Mouse (Mus musculus): ENCODE measurements at regions not wholly inside any gene's neighbourhood (a gene's known extent, or its start where the extent isn't known, plus 50 kb on each side); places are given as distances from the start of the nearest gene placed in this dataset.

- DNase-seq (ENCODE audit: extremely low spot score in 1 of 2, low spot score in 1 of 2) = no peak
Measured at GRCm38 (mm10) chr7:115067641-115068040, 324.1 kb downstream of the Insc start.

- no peak for DNase-seq (ENCODE audit: extremely low spot score in 1 of 2, low spot score in 1 of 2)
Measured at GRCm38 (mm10) chr7:115073406-115073805, 329.9 kb downstream of the Insc start.

DNA sequence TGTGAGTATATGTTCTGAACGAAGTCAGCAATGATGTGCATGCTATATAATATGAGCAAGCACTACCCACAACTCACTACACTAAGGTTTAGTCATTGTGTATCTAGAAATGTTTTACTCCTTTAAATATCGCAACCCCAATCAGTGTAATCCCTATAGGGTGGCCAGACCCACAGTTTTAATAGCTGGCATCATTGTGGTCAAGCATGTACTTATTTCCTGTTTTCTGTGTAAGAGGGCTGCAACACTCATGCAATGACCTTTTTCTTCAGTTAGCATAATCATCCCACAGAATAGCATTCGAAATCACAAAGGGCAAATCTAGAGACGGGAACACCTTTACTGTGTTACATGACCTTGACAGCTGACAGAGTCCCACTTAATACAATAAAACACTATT, 333.3 kb downstream of the Insc start:
- DNase-seq (ENCODE audit: extremely low spot score in 1 of 2, low spot score in 1 of 2) = no peak

GRCm38 (mm10) chr7:115084711-115085380, 341.4 kb downstream of the Insc start:
- no peak for DNase-seq (ENCODE audit: extremely low spot score in 1 of 2, low spot score in 1 of 2)

GRCm38 (mm10) chr7:115086542-115087448, 343.3 kb downstream of the Insc start:
- DNase-seq (ENCODE audit: extremely low spot score in 1 of 2, low spot score in 1 of 2) = no peak

DNA sequence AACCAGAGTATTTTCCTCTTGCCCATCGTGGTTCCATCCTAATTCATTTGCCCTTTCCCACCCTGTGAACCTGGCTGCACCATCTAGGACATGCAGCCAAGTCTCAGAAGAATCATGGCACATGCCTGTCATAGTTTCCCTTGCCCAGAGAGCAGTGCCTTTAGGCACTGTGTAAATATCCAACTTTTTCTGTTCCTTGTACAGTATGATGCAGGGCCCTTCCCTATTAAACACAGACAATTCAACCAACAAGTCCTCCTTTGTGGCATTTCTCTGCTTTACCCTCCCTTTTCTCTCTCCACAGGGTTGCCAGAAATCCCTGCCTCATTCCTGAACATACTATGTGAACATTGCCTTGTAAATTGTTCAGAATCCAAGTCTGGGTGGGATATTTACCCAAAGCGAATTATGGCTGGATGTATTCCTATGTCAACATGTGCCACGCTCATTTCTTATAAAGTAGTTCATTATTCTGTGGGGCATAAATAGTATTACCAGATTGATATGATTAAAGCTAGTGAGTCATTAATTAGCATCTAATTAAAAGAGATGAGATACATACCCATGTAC, 349.1 kb downstream of the Insc start:
- DNase-seq (ENCODE audit: extremely low spot score in 1 of 2, low spot score in 1 of 2) = no peak

DNA sequence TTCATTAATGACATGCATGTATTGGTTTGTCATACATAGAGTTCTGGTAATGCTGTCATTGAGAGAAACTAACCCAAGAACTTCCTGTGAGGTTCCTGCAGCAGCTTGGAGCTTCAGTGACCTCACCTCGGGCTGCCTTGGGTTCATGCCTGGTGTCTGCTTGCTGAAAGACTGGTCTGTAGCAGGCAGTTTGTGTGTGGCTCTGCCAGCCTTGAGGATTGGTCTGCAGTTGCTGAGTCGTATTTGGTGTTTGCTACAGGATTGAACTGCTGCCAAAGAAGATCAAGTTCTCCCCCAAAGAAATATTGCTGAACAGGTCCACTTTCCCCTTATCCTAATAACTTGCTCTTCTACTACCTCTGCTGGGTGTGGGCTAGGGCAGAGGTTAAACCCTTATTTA, 362.5 kb downstream of the Insc start:
- DNase-seq (ENCODE audit: extremely low spot score in 1 of 2, low spot score in 1 of 2) = no peak

DNA sequence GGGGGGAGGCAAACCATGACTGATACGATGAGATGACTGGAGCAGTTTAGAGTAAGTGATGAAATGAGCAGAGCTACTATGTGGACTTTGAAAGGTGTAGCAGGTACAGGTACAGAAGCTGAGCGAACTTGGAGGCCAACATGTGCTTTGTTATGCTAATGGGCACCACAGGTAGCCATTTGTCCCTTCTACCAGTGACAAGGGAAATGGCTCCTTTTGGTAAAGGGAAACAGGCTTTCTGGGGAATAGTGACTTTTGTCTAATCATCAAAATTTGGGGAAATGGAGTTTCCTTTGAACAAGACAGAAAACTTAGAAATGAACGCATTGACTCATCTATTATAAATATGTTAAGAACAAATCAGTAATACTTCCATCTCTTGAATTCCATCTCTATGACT, 368.8 kb downstream of the Insc start:
- no peak for DNase-seq (ENCODE audit: extremely low spot score in 1 of 2, low spot score in 1 of 2)

DNA sequence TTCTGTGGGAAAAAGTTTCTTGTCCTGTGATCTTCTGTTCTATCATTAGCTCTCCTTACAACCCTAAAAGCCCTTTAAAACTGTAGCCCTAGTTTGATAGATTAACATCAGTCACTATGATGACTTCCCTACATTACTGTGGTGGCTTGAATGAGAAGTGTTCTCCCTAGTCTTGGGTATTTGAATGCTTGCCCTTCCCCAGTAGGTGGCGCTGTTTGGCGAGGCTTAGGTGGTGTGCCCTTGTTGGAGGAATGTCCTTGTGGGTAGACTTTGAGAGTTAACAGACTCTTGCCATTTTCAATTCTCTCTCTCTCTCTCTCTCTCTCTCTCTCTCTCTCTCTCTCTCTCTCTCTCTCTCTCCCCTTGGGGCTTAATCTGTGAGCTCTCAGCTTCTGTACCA, 379.8 kb downstream of the Insc start:
- no peak for DNase-seq (ENCODE audit: extremely low spot score in 1 of 2, low spot score in 1 of 2)

DNA sequence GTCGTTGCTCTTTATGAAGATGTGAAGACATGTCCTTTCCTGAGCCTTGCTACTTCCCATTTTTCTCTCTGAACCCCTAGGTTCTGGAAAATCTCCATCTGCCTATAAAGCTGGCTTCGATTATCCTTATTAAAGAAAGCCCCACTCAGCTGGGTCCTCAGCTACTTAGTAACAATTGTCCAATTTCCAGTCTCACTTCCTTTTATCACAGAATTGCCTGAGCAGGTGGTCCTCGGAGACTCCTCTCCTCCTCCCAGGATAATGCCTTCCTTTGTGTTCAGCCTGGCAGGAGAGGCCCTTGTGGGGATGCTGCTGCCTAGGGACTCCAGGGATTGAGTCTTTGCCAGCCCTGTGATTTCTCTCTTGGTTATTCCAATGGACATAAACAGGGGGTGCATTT, 385.5 kb downstream of the Insc start:
- DNase-seq (ENCODE audit: extremely low spot score in 1 of 2, low spot score in 1 of 2) = no peak

DNA sequence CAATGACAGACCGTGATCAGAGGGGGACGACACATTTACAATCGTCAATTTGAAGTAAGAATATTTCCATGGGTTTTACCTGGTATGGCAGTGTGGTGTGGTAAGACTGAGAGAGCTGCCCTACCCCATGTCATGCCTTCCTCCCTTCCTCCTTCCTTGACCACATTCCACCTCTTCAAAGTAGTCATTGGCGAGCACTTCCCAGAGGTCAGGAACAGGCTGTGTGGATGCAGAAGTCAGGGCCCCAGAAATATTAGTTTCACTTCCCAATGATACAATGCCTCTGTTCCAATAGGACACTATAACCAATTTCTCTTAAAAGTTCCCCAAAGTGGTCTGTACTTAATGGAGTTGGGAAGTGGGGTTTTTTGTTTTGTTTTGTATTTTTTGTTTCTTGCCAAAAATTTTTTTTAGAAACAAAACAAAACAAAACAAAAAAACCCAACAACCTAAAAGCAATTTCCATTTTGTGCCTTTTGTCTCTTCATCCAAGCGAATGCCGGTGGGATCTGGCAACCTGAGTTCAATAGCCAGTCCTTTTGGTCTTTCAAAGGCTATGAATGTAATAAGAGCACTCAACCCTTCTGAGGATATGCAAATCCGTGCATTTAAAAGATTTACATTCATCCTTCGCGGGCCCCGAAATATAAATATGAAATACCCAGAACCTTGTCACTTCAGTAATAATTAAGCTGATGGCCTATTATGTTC, 387.9 kb downstream of the Insc start:
- no peak for DNase-seq (ENCODE audit: extremely low spot score in 1 of 2, low spot score in 1 of 2)

DNA sequence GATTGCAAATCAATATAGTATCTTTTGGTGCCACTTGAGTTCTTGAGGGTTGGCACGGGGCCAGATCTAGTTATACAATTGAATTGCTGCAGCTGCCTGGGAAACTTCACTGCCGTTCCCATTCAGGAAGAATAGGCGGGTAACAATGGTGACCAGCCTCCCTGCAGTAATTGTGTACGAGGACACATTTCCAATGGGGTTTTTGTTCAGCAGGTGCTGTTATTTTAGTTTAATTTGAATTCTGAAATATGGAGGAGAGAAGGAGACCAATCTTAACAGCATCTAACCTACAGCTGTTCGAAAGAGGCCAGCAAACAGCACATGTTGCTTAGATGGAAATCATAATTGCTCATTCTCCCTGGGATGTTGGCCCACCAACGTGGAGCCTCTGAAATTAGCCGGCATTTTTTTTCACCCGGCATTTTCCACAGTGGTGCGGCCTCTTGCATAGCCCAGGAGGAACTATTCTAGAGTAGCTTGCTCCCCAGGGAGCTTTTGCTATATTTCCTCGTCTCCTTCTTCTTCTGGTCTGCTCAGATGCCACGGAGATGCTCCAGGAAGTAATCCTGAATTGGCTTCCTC, 388.6 kb downstream of the Insc start:
- DNase-seq (ENCODE audit: extremely low spot score in 1 of 2, low spot score in 1 of 2) = peak in 1 of 2 experiments; percentile 8

DNA sequence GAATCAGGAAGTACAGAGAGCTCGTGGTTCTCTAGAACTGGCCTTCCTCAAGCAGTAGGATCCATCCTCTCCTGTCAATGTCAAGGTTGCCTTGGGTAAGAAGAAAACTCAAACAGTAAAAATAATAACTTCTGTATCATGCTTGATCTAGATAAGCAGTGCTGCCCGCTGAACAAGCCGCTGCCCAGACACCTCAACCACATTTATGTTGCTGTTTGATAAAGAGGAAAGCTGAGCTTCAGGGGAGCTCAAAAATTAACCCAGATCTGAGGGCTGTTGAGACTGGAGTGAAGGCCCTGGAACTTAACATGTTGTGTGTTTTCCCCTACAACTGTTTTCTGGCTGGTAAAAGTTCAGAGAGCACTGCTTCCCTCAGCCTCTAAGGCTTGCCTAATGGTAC, 389.1 kb downstream of the Insc start:
- DNase-seq (ENCODE audit: extremely low spot score in 1 of 2, low spot score in 1 of 2) = no peak

- no peak for DNase-seq (ENCODE audit: extremely low spot score in 1 of 2, low spot score in 1 of 2)
Measured at GRCm38 (mm10) chr7:115134926-115135575, 391.6 kb downstream of the Insc start.

- no peak for DNase-seq (ENCODE audit: extremely low spot score in 1 of 2, low spot score in 1 of 2)
Measured at GRCm38 (mm10) chr7:115140286-115140685, 396.8 kb downstream of the Insc start.

GRCm38 (mm10) chr7:115142163-115142562, 398.7 kb downstream of the Insc start:
- no peak for DNase-seq (ENCODE audit: extremely low spot score in 1 of 2, low spot score in 1 of 2)

DNA sequence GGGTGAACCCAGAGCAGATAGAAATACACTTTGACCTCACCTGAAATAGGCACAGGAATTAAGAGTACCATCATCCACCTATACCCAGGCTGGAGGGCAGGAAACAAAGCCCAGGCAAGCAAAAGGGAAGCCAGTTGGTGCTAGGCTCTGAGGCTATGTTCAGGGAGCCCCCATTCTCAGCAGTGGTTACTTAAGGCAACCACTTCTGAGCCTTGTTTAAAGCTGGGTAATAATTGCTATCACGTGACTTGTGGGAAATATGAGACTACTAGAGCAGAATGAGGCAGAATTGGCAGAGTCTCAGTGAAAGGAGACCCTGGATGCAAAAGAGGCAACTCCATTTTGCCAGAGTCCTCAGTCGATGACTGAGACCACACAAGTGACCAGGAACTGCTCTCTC, 401.5 kb downstream of the Insc start:
- no peak for DNase-seq (ENCODE audit: extremely low spot score in 1 of 2, low spot score in 1 of 2)

GRCm38 (mm10) chr7:115147352-115147977, 404.0 kb downstream of the Insc start:
- DNase-seq (ENCODE audit: extremely low spot score in 1 of 2, low spot score in 1 of 2) = no peak

DNA sequence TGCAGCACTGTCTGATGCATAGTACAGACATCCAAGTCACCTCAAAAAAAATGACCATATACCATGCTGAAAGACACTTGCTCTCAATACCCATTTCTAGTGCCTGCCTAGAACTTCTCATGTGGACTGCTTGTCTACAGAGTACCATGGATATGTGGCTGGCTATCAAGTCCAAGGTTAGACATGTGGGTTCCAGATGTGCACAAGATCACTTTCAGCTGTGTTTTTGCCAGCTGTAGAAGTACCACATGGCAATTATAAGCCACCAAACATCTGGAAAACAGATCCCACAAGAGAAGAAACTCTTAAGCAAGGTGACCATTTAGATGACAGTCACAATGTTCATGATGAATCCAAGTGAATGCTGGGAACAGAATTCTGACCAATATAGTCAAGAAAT, 409.8 kb downstream of the Insc start:
- DNase-seq (ENCODE audit: extremely low spot score in 1 of 2, low spot score in 1 of 2) = no peak
